Mouse (Mus musculus) embryonic facial prominence, embryonic 10.5 days (tissue): ENCODE data around the gene Fto. TPM values are rescaled to one million over a fixed set of nuclear protein-coding genes. Genes with fewer than 3 reads are reported as not detected.

Source experiments
- polyA plus RNA-seq: library from polyadenylated mRNA; unstranded; fragments of >200 nt; fragmentation: Nextera tagmentation; extraction: Ambion mirVana; gene quantifications from 2 replicates; pipeline ENCODE4 v1.2.1, GENCODE M21; 2016

The Fto gene
- polyA plus RNA-seq, 1 experiment from 2014 or later, result 98.3 TPM

Other genes with a start within 250 kb of the Fto start
- 7.6 and 8.4 TPM in 2 replicates for gene Rbl2, start 243.5 kb upstream of the Fto start, polyA plus RNA-seq
- gene Aktip, start 113.5 kb upstream of the Fto start, polyA plus RNA-seq, result 54.3 and 60.0 TPM in 2 replicates
- 11.1 and 11.3 TPM in 2 replicates for gene Rpgrip1l, start 263 bp upstream of the Fto start, polyA plus RNA-seq